Mouse (Mus musculus) induced T-regulatory cell, adult 2 months (primary cell): ENCODE data around the gene Rft1.

ENCODE experiments used
- DNase-seq: peaks from one replicate; pipeline ENCODE4 v3.0.0-alpha.2; 2012; ENCODE audit warnings: low read depth

Rft1 gene

DNA sequence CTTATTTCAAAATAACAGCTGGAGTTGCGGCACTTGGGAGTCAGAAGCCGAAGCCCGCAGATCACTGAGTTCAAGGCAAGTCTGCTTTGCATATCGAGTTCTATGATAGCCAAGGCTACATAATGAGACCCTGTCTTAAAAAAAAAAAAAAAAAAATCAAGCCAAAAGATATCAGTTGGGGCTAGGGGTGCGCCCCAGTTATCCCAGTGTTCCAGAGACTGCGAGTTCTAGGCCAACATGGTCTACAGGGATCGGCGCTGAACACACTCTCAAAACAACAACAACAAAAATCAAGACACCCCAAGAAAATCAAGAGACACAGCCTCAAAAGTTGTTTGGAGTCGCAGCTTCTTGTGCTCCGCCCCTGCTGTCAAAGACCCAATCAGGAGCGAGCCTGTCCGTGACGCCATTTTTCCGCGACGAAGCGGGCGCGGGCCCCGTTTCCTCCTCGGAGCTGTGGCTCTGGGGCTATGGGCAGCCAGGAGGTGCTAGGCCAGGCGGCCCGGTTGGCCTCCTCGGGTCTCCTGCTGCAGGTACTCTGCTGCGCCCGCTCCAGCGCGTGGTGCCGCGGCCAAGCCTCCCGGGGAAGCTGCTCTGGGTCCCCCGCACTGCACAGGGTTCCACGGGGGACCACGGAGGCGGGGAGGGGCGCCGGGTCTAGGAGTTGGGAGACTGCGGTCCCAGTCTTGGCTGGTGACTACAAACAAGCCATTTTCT, at the start of gene Rft1:
Gene Rft1 (plus strand): TSS at position 418 of the 717 bp plus-strand sequence.
- peak; percentile 98 for DNase-seq

DNA sequence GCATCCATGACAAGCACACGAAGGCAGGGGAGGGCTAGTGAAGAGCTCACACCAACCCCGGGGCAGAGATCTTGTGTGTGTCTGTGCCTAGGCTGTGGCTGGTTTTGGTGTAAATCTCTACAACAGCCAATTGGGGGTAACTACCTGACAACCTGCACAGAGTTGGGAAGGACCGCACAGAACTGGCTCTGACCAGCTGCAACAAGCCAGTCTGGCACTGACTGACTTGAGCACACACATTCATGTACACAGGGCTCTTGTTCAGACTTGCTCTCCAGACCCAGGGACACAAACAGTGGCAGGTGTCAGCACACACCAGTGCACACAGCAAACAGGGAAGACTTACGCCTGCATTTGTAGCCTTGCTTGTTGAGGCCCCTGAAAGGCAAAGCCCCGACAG, 47.3 kb upstream of the Rft1 start:
- no peak for DNase-seq

DNA sequence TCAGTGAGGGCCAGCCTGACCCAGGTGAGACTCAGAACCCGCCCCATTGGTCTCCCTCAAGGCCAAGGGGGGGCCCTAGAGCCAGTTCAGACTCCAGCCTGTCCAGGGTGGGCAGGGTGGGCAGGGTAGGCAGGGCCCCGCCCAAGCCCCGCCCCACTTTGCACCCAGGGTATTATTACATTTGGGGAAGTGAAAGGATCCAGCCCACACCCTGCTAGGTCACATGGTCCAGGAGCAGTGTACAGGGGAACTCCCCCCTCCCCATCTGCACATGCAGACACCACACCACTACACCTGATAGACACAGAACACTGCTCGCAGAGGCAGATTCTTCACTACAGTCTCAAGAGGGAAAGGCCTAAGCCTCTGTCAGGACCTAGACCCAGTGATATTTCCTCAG, 46.5 kb upstream of the Rft1 start:
- DNase-seq, result no peak

DNA sequence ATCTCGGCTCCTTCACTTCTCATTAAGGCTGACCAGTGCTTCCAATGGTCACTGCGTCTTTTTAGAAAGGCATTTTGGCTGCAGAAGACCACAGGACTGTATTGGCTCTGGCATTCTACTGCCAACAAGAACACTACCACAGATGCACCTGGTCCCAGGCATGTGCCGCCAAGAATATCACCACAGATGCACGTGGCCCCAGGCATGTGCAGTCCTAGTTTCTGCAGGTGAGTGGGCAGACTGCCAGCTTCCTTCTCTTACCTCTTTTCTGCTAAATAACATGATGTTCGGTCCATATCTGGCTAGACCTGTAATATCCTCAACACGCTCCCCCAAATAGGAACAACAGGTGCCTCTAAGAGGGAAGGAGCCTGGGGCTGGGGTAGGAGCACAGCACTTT, 46.0 kb upstream of the Rft1 start:
- no peak for DNase-seq

DNA sequence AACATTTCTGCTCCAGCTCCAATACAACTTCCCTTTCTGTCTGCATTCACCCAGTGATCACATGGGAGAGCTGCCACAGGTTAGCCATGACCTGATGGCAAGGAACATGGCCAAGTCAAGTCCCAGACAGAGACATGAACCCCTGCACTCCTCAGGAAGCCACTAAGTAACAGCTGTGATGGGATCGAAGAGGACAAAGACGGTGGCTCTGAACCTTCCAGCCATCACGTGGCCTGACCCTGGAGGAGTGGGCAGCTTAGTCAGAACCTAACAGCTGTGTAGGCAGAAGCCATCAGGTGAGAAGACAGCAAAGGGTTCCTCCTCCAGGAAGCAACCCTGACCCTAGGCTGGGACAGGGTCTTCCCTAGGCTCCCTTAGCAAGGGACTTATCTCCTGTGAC, 44.7 kb upstream of the Rft1 start:
- no peak for DNase-seq

DNA sequence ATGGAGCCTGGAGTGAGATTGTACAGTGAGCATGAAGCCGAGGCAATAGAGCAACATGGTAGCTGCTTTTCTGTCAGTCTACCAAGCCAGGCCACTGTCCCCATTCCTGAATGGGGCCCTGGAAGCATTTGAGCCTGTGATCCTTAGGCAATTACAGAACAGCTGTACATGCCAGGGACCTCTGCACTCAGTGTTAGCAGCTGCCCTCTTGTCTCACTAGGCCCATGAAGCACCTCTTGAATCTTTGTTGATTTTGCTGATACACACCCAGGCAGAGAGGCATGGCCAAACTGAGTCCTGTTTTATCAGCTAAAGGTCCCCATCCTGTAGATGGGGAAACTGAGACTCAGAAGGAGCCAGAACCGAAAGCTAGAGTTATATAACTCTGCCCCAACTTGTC, 43.9 kb upstream of the Rft1 start:
- no peak for DNase-seq

DNA sequence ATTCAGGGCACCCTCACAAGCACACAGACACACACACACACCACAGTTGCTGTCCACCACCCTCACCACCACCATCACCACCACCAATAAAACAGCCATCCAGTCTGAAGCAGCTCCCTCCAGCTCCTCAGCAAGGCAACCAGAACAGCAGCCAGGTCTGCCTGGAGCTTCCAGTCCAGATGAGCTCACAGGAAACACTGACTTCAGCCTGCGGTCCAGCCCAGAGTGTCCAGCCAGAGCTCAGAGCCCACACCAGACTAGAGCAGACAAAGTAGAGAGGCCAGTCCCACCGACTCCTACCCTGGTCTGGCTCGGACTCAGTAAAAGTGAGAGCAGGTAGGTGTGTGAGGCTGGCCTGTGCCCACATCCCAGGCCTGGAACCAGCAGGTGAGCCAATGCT, 43.2 kb upstream of the Rft1 start:
- DNase-seq, result no peak

DNA sequence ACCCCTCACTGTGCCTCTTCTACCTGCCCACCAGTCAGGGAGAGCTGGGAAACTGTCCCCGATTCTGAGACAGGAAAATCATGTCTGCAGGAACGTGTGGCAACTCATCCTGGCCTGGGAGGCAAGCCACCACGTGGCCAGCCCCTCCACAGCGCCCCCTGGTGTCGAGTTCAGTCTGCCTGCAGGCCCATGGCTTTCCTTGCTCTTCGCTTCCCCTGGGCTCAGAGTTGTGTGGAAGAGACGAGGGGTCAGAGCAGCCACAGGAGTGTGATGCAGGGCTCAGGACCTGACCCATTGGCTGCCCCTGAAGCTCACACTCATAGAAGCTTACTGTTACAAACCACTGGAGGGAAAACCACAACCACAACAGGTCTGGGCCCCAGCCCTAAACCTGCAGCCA, 41.6 kb upstream of the Rft1 start:
- peak; percentile 74 for DNase-seq

DNA sequence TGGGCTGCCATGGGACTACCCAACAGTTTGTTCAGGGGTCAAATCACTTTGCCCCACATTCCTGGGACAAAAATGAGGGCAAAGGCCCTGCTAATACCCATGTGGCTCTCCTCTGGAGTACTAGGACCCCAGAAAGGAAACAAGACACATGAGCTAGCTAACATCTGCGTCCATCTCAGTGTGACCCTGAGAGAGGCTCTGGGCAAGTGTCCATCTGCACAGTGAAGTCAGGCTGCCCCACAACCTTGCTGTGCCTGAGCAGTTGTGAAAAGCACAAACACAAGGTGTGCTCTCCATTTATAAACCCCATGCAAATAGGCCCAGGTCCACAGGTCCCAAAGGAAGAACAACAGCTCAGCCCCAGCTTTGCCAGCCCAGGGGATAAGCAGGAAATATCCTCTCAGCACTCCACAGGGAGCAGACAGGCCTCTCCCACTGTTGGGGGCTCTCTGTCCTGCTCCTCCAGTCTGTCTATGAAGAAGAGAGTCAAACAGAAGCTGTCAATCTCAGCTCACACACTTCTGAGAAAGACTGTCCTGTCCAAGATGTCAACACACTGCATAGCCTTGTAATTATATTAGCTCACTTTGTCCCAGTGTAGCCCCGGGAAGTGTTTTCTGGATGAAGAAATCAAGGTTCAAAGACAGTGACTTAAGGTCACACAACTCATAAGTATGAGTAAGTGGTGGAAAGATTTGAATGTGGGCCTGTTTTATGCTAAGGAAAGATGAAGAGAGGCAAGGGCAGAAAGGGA, 41.0 kb upstream of the Rft1 start:
- no peak for DNase-seq

DNA sequence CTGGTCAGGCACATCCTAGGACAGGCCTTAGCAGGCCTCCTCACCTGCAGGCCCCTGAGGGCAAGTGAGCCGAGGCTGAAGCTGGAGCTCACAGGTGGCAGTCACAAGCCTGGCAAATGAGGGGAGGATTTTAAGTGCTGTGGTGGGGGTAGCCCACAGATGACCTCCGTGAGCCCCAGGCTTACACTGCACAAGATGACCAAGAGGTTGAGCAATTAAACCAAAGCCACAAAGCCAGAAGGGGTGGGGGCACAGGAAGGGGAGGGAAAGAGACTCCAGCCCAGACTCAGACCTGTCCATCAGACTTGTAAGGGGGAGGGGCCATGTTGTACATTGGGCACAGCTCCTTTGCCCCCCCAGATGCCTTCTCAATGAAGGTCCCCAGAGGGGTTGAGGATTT, 37.4 kb upstream of the Rft1 start:
- no peak for DNase-seq

DNA sequence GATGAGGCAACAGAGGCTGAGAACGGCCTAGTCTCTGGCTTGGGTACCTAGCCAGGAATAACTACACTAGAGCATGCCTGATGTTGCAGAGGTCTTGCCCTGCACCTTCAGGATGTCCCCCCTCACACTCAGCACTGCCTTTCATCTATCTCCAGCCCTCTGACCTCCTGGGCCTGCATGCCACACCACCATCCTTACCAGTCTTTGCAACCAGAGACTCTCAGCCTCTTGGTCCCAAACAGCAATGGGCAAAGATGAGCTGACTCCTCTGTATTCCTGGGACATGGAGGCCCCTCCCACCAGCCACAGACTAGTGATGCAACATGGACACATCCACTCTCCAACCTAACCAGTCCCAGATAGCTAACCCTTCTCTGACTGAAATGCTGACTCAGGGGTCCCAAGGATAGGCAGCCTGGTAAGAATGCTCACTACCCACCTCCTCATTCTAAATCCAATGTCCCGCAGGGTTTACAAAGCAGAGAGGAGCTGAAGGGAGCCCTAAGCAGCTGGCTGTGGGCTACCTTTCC, 35.3 kb upstream of the Rft1 start:
- no peak for DNase-seq

DNA sequence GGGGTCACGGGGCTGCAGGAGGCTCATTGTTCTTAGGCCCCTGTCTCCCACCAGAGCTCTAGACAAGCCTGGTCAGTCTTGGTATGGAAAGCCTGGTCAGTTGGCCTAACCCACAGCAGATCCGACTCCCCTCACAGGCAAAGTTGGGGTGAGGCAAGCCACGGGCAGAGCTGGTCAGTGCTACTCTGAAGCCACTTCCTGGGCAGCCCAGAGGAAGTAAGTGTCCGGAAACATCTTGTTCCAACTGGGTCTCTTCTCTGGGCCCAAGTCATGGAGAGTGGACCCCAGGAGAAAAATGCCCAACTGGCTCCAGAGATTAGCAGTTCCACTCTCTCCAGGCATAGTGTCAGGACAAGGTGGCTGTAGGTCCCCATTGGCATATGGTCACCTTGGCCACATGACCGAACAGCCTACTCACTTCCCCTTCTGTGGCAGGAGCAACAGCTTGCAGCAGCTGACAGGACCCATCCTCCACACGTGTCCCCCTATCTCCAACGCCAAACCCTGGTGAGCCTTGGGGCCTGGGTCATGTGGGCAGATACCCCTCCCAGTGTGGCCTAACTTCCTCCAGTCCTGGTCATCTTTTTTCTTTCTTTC, 34.1 kb upstream of the Rft1 start:
- no peak for DNase-seq

DNA sequence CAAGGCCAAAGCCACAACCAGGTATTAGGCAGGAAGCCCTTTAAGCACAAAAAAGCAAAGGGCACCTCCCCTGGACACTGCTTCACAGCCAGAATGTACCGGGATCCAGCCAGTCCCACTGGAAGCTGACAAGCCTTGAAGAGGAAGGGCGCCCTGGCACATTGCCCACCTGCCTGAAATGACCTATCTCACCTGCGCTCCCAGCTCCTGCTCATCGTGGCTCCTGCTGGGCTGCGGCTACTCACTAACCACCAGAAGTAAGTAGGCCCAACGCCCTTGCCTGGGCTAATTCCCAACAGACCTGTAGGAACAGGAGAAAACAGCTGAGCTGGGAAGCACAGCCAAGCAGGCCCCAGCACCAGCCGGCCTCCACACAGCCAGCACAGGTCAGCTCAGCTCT, 32.0 kb upstream of the Rft1 start:
- no peak for DNase-seq

DNA sequence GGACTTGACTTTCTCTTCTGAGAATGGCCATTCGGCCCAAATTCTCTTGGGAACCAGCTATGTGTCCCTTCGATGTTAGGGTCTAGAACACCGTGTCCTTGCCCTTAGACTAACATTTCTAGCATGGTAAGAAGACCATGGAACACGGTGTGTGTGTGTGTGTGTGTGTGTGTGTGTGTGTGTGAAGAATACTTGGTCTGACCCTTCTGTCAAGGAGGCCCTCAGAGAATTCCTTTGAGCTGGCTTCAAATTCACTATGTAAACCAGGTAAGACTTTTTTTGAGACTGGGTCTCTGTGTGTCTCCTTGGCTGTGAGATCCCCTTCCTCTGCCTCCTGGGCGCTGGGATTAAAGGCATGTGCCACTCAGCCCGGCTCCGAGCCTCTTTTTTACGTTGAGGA, 31.6 kb upstream of the Rft1 start:
- no peak for DNase-seq

DNA sequence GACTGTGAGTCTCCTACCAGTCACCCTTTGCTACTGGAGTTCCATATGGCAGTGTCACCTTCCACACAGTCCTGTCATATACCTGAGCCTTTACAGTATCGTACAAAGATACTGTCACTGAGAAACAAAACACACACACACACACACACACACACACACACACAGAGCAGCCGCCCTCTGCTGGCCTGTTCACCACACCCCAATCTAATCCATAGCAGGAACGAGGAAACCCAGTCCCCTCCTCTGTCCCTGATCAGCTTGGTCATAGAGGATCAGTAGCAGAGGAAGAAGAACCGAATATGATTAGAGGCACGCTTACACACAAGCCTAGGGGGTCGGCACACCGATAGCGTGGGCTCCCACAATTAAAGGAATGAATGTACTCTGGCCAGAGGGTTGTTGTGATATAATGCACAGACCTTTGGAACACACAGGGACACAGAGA, 29.9 kb upstream of the Rft1 start:
- DNase-seq, result peak; percentile 38

DNA sequence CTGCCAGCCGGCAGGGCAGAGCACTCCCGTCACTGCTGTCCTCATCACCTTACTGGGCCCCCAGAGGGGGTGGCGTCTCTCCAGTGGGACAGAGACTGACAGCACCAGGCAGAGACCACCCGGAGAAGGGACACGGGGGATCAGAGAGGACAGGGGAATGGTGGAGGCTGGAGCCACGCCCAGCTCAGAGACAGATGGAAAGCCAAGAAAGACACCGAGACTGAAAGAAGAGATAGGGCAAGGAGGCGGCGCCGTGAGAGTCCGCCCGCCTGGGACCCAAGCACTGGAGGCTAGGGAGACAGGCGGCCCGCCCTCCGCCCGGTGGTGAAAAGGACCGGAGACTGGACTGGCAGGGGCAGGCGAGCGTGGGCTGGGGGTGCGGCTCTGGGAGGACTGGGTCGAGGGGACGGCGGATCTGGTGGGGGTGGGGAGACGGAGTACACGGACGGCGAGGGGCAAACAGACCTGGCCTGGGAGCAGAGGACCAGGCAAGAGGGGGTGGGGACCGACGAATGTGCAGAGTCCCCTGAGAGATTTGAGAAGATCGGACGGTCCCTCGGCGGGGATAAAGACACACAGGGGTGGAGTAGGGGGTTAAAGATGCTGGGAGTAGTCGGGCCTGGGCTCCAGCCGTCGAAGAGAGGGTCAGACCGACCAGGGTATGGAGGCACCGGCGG, 28.9 kb upstream of the Rft1 start:
- DNase-seq, result peak; percentile 71

DNA sequence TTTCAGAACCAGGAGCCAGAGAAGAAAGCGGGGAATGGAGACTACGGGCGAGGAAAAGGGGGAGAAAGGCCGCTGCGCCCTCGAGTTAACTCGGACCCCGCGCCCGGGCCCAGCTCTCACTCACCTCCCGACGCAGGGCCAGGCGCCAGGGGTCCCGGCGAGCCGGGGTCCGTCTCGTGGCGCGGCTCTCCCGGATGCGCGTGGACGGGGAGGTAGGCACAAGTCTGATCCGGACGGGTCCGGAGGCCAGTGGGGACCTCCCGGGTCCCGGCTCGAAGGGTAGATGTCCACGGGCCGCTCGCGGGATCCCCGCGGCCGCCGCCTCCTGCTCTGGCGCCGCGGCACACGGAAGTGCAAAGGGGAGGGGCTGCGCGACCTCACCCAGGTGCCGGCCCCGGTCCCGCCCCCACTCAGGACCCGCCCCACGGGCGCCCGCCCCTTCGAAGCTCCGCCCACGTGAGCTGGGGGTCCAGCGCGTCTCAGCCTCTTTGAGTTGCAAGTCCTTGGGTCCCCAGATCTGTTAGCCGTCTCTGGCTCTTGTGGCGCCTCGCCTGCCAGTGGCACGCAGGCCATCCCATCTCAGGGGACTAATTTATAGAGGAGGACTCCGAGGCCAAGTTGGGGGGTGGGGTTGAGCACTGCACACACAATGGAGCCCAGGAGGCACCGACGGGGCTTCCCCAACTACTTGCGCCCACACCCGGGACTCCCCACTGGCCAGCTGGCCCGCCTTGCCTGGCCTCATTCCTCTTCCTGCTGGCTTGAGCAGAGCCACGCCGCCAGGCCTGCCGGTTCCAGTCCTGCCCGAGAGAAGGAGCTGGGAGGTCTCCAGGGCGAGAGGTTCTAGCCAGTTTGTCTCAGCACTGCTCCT, 28.1 kb upstream of the Rft1 start, which contains the start of gene Prkcd:
Gene Prkcd (minus strand): TSS at position 355 of the 871 bp plus-strand sequence.
- peak; percentile 93 for DNase-seq

DNA sequence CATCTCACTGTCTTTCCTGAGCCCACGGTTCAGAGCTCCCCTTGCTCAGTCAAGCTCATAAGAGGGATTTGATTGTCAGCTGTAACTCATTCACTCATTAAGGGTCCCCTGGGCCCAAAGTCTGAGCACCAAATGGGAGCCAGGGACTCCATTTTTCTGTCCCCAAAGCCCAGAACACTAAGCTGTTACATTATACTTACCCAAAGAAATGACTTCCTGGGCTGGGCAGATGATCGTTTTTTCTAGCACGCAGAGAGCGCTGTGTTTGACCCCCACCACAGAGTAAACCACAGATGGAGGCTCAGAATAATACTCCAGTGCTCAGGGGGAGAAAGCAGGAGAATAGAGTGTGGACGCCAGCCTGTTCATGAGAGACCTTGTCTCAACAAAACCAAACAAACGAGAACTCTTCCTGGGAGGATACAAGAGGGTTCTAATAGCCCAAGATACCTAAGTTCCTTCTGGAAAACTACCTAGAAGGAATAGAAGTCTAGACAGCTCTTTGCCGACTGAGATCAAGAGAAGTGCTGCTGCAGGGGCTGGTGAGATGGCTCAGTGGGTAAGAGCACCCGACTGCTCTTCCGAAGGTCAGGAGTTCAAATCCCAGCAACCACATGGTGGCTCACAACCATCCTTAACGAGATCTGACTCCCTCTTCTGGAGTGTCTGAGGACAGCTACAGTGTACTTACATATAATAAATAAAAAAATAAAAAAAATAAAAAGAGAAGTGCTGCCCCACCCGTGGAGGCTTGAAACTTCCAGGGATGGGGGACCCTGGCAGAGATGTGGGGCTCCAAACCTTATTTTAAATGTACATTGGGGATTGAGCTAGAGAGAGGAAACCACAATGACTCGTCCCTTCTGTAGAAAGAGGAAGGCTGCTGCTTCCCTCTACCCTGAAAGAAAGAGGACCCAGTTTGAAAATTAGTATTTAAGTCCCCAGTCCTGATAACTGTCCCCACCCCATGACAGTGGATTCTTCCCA, 27.1 kb upstream of the Rft1 start:
- DNase-seq, result peak; percentile 17

DNA sequence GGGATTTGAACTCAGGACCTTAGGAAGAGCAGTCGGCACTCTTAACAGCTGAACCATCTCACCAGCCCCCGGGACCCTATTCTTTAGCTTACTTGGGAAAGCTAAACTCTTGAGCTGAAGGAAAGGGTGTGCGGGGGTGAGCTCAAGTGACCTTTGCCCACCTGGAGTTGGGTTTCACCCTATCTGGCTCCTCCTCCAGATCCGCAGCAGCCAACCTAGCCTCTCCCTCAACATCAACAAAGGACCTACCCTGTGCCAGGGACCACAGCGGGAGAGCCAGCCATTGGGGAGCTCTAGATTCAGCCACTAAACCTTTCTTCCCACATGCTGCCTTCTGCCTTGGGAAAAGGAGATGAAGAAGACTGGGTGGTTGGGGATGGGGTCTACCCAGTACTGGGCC, 25.9 kb upstream of the Rft1 start:
- DNase-seq, result no peak

DNA sequence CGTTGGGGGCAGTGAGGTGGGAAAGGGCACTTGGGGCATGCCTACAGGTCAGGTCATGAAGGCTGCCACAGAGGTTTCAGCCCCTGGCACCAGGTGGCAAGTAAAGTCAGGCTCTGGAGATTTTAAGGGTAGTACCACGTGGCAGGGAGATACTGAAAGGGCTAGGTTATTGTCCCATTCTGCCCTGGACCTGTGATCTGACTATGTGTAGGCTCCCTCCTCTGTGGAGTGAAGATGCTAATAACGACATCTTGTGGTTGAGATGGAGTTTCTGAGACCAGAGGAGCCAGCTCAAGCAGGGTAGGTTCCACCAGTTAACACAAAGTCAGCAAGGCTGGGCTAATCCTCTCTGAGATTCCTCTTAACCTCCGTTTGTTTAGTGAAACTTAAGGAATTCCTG, 24.3 kb upstream of the Rft1 start:
- DNase-seq, result no peak
